Mouse (Mus musculus) embryonic facial prominence, embryonic 15.5 days (tissue): ENCODE data around the gene Alkbh3. TPM values are rescaled to one million over a fixed set of nuclear protein-coding genes. Genes with fewer than 3 reads are reported as not detected.

Experiments
- ATAC-seq: fragments of 200-750 bp; cut with Nextera tagmentation; 2 replicates; pipeline ENCODE4 v1.8.0; 2017; ENCODE audit warnings: low read depth, moderate TSS enrichment; ENCODE audit not compliant: insufficient number of reproducible peaks, low FRiP score, low TSS enrichment
- H3K27ac ChIP-seq: fragments of 300-500 bp; sonication (generic); replicated peaks from 2 replicates; pipeline ENCODE4 v1.5.1; 2015; ENCODE audit warnings: mild to moderate bottlenecking, inconsistent platforms
- H3K27me3 ChIP-seq: fragments of 300-500 bp; sonication (generic); 2 replicates; pipeline ENCODE4 v1.6.1; 2015; ENCODE audit warnings: inconsistent platforms
- H3K36me3 ChIP-seq: fragments of 300-500 bp; sonication (generic); 2 replicates; pipeline ENCODE4 v1.6.1; 2015; ENCODE audit warnings: mild to moderate bottlenecking, inconsistent platforms
- H3K4me1 ChIP-seq: fragments of 300-500 bp; sonication (generic); 2 replicates; pipeline ENCODE4 v1.6.1; 2015; ENCODE audit warnings: inconsistent platforms
- H3K4me2 ChIP-seq: fragments of 300-500 bp; sonication (generic); replicated peaks from 2 replicates; pipeline ENCODE4 v1.6.1; 2015; ENCODE audit warnings: mild to moderate bottlenecking, inconsistent platforms
- H3K4me3 ChIP-seq: fragments of 300-500 bp; sonication (generic); replicated peaks from 2 replicates; pipeline ENCODE4 v1.5.1; 2015; ENCODE audit warnings: mild to moderate bottlenecking, inconsistent platforms
- H3K9ac ChIP-seq: fragments of 300-500 bp; sonication (generic); 2 replicates; pipeline ENCODE4 v1.6.1; 2015; ENCODE audit warnings: inconsistent platforms
- H3K9me3 ChIP-seq: fragments of 300-500 bp; sonication (generic); replicated peaks from 2 replicates; pipeline ENCODE4 v1.6.1; 2016; ENCODE audit warnings: inconsistent platforms
- WGBS: fragments of 180-500 bp; shearing (Covaris S2); methylation state at CpG from one replicate; pipeline ENCODE4 v1.1.7; 2015; 5-methylcytosine and 5-hydroxymethylcytosine counted together
- polyA plus RNA-seq: library from polyadenylated mRNA; unstranded; fragments of >200 nt; fragmentation: Nextera tagmentation; extraction: Ambion mirVana; gene quantifications from 2 replicates; pipeline ENCODE4 v1.2.1, GENCODE M21; 2015

The Alkbh3 gene
- polyA plus RNA-seq, 1 experiment from 2014 or later: 69.1 TPM

DNA sequence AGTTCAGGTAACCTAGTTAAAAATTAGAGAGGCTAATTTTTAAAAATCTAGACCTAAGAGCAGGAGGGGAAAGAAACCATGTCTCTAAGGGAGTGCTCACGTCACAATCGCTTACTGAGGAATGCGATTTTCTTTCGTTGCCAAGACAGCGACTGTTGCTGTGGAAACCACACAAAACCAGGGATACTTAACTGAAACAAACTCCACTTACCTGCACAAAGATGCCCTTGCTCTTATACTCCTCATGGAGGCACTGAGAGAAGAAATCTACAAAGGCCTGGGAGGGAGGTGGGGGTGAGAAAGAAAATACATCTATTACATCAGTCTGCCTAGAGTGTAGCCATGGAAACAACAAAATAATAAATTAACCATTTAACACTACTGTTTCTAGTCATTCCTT lies 33.1 kb upstream of the Alkbh3 start:
- Histone ChIP-seq H3K36me3 (0 out of 2 replicates have a peak, but pooled peaks cover 4% of the 10 kb centered on the region), H3K9me3 (no peaks in the 10 kb centered on the region), H3K9ac (no peak overlapping the region), H3K4me2 (no peak overlapping the region), H3K4me1 (0 out of 2 replicates have a peak, but pooled peaks cover 1% of the 10 kb centered on the region), H3K4me3 (no peak overlapping the region), H3K27me3 (no peaks in the 10 kb centered on the region), H3K27ac (no peak overlapping the region)
- no peak for ATAC-seq
- WGBS: 47% methylated on average over 5 of the region's 5 CpGs

DNA sequence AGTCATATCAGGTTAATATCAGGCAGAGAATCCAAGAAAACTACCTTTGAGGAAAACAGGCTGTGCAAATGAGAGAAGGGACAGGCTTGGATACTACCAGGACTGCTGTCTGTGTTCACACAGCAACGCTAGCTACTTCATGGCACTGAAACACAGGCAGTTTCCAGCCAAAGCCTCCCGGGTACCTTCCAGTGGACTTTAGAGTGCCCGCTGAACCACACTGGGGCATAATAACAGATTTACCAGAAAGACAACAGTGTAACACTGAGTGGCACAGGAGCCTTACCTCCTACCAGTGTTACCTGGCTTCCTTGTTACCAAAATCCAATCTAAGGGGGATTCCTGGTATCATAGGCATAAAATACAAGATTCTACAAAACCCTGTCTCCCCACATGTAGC lies 31.9 kb upstream of the Alkbh3 start:
- no peaks in the 10 kb centered on the region for H3K9me3 ChIP-seq

DNA sequence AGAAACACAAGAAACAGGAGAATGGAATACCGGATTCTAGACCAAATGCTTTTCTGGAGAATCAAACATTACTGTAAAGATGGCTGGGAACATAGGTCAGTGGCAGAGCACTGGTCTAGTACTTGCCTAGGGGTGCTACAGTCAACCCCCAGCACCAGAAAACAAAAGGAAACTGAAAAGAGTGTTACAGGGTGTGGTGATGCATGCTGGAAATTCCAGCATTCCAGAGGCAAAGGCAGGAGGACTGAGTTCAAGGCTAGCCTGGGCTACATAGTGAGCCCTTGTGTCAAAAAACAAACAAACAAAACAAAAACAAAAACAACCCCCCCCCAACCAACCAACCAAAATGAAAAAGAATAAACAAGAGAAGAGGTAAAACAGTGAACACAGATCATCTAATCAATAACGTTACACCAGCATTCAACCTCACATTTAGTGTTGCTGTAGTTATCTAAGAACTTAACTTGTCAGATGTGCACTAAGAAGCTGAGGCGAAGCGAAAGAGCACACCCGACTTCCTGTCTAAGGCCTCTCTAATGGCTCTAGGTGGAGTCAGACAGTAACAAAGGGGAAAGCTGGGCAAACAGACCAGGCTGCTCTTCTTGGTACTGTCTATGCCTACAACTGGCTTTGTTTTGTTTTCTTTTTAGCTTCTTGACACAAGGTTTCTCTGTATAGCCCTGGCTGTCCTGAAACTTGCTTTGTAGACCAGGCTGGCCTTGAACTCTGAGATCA lies 30.0 kb upstream of the Alkbh3 start:
- Histone ChIP-seq H3K27me3 (no peaks in the 10 kb centered on the region), H3K9me3 (no peaks in the 10 kb centered on the region), H3K9ac (no peak overlapping the region), H3K36me3 (0 out of 2 replicates have a peak, but pooled peaks cover 4% of the 10 kb centered on the region), H3K27ac (no peak overlapping the region), H3K4me1 (no peaks in the 10 kb centered on the region), H3K4me2 (no peak overlapping the region), H3K4me3 (no peak overlapping the region)
- 84% methylated on average over 5 of the region's 5 CpGs for WGBS
- ATAC-seq: no peak

More for the DNA sequence above, 31.9 kb upstream of the Alkbh3 start:
- Histone ChIP-seq H3K4me3 (no peak overlapping the region), H3K4me2 (no peak overlapping the region), H3K27me3 (no peaks in the 10 kb centered on the region), H3K36me3 (0 out of 2 replicates have a peak, but pooled peaks cover 4% of the 10 kb centered on the region), H3K9ac (no peak overlapping the region), H3K4me1 (no peaks in the 10 kb centered on the region), H3K27ac (no peak overlapping the region)
- ATAC-seq: no peak
- WGBS: 95% methylated on average over 3 of the region's 3 CpGs

DNA sequence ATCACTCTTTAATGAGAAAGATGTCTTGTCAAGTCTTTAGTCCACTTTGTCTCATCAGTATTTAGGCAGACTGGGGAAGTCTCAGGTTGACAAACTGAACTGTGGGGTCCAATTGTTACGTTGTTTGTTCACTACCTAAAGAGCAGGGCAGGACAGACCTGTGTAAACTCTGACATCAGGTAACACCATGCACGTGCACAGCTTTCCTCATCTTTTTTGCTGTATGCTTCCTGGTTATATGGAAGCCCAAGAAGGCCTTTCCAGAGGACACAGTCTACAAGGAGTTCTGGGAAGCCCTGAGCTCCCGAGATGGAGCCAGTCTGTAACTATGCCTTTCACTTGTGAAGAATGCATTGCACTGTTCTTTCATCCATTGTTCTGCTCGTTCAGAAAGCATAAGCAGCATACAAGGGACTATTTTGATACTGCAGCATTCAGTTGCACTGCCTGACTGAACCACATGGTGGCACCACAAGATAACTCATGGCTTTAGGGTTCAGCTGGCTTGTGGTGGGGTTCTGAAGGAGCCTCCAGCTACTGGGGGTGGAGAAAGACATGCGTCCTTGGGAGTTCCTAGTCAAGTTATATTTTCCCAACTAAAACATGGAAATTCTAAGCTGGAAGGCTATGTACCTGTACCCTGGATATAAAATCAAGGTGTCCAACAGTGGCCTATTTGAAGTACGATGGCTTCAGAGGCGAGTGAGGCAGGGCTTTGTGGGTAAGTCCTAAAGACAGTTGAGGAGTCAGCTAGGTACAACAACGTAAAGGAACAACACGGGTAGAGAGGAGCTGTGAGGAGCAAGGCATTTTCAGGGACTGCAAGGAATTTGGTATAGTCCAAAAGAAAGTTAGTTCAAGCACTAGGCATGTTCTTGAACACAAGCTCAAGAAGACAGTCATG lies 25.1 kb upstream of the Alkbh3 start:
- Histone ChIP-seq H3K27me3 (no peaks in the 10 kb centered on the region), H3K4me1 (no peaks in the 10 kb centered on the region), H3K9ac (no peak overlapping the region), H3K36me3 (peaks cover 22% of the 10 kb centered on the region; the same call in 1 of the 2 replicates), H3K9me3 (no peaks in the 10 kb centered on the region), H3K4me2 (no peak overlapping the region), H3K4me3 (no peak overlapping the region), H3K27ac (no peak overlapping the region)
- WGBS: 69% methylated on average over 9 of the region's 9 CpGs
- peak; percentile 60; the same call in 1 of the 2 replicates for ATAC-seq

DNA sequence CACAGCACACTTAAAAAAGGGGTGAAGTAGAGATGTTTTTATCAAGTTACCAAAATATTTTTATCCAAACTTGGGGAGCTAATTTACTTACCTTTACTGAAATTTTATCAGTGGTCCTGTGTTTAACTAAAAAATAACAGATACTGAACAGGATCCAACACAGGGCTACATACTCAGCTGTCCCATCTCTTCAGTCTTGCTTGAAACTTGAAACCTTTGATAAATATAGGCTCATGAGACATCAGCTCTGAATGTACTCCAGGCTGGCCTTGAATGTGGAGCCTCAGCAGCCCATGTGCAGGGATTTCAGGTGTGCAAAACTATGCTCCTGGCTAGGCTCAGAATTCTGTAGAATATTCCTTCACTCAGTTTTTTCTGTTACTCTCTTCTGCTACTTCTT lies 20.0 kb upstream of the Alkbh3 start:
- ATAC-seq: no peak
- H3K4me1 ChIP-seq: no peaks in the 10 kb centered on the region
- H3K4me2 ChIP-seq: no peak overlapping the region
- no peak overlapping the region for H3K9ac ChIP-seq
- no peak overlapping the region for H3K27ac ChIP-seq
- no peaks in the 10 kb centered on the region for H3K9me3 ChIP-seq
- H3K36me3 ChIP-seq: peaks cover 22% of the 10 kb centered on the region; the same call in 1 of the 2 replicates
- H3K4me3 ChIP-seq: no peak overlapping the region
- H3K27me3 ChIP-seq: no peaks in the 10 kb centered on the region

DNA sequence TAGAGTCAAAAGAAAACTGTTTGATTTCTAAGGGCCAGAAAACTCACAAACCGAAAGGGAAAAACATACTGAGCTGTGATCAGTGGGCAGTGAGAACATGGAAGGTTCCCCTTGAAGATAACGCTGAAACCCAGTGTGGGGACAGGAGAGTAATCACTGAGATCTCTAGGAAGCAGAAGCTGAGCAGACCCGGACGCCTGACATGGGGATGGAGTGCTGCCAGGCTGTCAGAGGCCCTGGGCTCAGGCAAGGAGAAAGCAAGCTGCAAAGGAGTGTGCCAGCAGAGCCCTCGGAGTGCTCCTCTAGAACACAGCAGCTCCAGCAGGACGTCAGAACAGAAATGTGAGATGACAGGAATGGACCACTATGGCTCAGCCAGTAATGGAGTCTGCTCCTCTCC lies 14.0 kb upstream of the Alkbh3 start:
- H3K9me3 ChIP-seq: no peaks in the 10 kb centered on the region
- H3K36me3 ChIP-seq: no peaks in the 10 kb centered on the region
- no peak overlapping the region for H3K9ac ChIP-seq
- H3K4me3 ChIP-seq: no peak overlapping the region
- no peak for ATAC-seq
- no peak overlapping the region for H3K4me2 ChIP-seq
- 50% methylated on average over 6 of the region's 6 CpGs for WGBS
- H3K27ac ChIP-seq: no peak overlapping the region
- no peaks in the 10 kb centered on the region for H3K4me1 ChIP-seq
- H3K27me3 ChIP-seq: no peaks in the 10 kb centered on the region

DNA sequence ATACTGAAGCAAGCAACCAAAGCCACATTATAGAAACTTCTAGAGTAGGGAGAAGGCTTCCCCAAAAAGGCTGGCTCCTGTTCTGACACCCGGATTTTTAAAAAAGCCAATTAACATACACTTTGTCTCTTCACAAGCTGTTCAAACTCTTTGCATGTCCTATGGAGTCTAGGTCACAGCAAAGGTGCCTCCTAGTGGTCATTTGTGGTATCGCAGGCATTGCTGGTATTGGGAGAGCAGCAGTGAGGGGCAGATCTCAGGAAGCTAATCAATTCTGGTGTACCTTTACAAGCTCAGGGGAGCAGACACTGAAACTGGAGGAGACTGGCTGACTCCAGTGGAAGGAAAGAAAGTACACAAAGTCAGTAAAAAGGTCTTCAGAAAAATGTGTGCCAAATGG lies 8.3 kb downstream of the Alkbh3 start:
- H3K36me3 ChIP-seq: peaks cover 79% of the 10 kb centered on the region
- WGBS: 7% methylated on average over 2 of the region's 2 CpGs
- ATAC-seq: no peak

DNA sequence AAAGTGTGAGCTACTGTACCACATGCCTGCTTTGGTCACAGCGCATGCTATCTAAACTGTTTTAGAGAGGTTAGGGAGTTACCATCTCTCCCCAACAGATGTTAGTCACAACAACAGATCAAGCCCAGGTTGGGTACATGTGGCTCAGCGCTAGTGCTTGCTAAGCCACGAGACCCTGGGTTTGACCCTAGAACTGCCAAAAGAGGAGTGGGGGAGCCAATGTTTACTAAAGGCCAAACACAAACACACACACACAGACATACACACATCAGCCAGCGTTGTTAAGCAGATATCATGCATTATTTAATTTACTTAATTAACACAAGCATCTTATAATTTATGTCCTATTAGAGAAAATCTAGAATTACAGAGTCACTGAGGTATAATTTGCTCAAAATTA lies 8.7 kb downstream of the Alkbh3 start:
- Histone ChIP-seq H3K27me3 (no peaks in the 10 kb centered on the region), H3K9ac (no peak overlapping the region), H3K27ac (no peak overlapping the region), H3K4me2 (no peak overlapping the region), H3K9me3 (no peaks in the 10 kb centered on the region), H3K4me3 (no peak overlapping the region), H3K4me1 (no peaks in the 10 kb centered on the region), H3K36me3 (peaks cover 79% of the 10 kb centered on the region)
- ATAC-seq: no peak
- 68% methylated on average over 4 of the region's 4 CpGs for WGBS

More for the DNA sequence above, 8.3 kb downstream of the Alkbh3 start:
- Histone ChIP-seq H3K9me3 (no peaks in the 10 kb centered on the region), H3K4me3 (no peak overlapping the region), H3K4me2 (no peak overlapping the region), H3K9ac (no peak overlapping the region), H3K27me3 (no peaks in the 10 kb centered on the region), H3K27ac (no peak overlapping the region), H3K4me1 (no peaks in the 10 kb centered on the region)

DNA sequence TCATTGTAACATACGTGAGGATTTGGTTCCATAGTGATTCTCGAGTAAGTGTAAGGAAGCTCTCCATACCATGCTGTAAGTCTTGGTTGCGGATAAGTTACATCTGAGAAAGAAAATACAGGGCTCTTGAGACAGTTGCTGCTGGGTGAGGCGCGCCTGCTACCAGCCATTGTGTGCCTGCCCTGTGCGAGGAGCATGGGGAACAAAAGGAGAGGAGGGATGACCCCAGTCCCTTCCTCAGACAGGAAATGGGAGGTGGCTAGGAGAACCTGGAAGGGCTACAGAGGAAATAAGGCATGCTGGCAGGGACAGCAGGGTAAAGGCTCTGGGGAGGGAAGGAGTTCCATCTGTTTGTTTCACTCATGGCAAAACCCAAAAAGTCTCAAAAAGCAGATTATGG lies 9.2 kb downstream of the Alkbh3 start:
- Histone ChIP-seq H3K4me3 (no peak overlapping the region), H3K4me1 (no peaks in the 10 kb centered on the region), H3K27ac (0 out of 2 replicates have a peak overlapping the region, but pooled peaks have one; percentile 22), H3K36me3 (peaks cover 78% of the 10 kb centered on the region), H3K4me2 (no peak overlapping the region), H3K27me3 (no peaks in the 10 kb centered on the region), H3K9me3 (no peaks in the 10 kb centered on the region), H3K9ac (no peak overlapping the region)
- WGBS: 82% methylated on average over 6 of the region's 6 CpGs
- ATAC-seq: no peak

DNA sequence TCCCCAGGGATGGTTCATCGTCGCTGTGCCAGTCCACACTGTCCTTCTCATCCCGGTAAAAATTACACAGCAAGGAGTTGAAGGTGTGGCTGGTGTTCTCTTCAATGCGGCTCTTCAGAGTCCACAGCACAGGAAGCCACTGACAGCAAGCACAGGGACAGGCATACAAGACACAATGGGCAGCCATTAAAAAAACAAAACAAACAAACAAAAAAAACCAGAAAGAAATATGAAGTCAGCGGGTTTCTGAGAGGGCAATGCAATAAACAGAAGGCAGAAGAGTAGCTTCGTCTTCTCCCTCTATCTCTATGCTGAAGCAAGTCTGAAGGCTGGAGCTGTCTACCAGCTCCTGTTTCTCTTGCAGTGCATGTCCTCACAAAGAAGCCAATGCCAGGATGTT lies 14.4 kb downstream of the Alkbh3 start, which contains the start of gene Gm27027:
Gene Gm27027 (minus strand): TSS at position 101 of the 400 bp plus-strand sequence.
- 94% methylated on average over 6 of the region's 6 CpGs for WGBS
- Histone ChIP-seq H3K9me3 (no peaks in the 10 kb centered on the region), H3K4me3 (no peak within 1 kb of the TSS), H3K9ac (no peak within 1 kb of the TSS), H3K4me1 (no peaks in the 10 kb centered on the region), H3K4me2 (no peak within 1 kb of the TSS), H3K27ac (no peak within 1 kb of the TSS), H3K36me3 (peaks cover 82% of the 10 kb centered on the region), H3K27me3 (no peaks in the 10 kb centered on the region)
- ATAC-seq: no peak

DNA sequence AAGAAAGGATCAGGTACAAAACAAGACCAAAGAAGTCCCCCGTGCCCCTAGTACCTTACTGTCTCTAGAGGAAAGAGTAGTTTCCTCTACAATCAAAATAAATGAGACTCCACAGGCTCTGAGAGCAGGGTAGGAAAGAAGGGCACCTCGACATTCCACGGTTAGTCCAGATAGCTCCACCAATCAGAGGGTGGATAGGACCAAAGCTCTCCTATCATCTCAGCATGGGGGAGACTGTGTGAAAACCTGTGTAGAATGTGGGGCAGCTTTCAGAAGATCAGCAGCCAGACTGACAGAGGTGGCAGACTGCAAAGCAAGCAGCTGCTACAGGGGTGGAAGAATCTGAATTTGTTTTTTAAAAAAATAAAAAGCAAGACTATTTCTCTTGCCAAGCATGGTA lies 17.8 kb downstream of the Alkbh3 start:
- 65% methylated on average over 3 of the region's 3 CpGs for WGBS
- ATAC-seq: no peak

More for the DNA sequence above, 17.8 kb downstream of the Alkbh3 start:
- Histone ChIP-seq H3K4me3 (no peak overlapping the region), H3K36me3 (peaks cover 92% of the 10 kb centered on the region), H3K4me1 (no peaks in the 10 kb centered on the region), H3K9me3 (no peaks in the 10 kb centered on the region), H3K27ac (no peak overlapping the region), H3K4me2 (no peak overlapping the region), H3K27me3 (no peaks in the 10 kb centered on the region), H3K9ac (no peak overlapping the region)
